ENCODE assay signal across 8 mouse cellular contexts in the genomic region with DNA sequence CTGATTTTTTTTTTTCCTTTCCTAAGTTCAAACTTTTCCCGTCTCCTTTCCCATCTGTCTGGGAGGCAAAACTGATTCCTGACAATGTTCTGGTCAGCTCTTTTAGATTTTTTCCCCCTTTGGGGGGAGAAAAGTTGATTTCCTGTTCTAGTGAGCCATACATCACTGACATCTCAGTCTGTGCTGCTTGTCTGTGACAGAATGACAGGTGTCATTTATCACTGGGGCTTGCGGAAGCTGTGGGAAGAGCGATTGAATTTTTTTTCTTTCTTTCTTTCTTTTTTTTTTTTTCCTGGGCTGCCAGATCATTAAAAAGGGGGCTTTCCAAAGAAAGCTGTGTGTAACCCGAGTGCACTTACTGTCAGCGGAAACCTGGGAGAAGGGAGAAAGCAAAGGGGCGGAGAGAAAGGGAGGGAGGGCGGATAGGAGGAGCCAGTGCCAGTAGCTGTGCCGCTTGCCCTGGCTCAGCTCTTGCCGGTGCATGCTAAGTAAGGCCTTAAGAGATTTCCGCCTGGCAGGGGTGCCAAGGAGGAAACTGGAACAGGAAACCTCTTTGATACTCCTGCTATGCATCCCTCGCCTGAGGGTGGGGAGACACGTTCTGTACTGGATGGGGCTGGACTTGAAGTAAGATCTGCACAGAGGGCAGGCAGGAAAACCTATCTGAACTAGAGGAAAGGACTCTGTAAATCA.
DNase-seq lines count a peak whose midpoint lies in the region; ATAC-seq and TF ChIP-seq lines count a peak whose summit lies in the region.

No protein-coding gene starts in this region.

- peak overlapping the region; percentile 40 for H3K9ac ChIP-seq in forebrain, embryonic 14.5 days (ENCODE audit: low read length)
- peak overlapping the region; percentile 12; the same call in 1 of the 2 replicates for H3K9ac ChIP-seq in heart, postnatal 0 days (replicated peaks; ENCODE audit: low read depth, low read length)
- H3K9ac ChIP-seq in lung, embryonic 15.5 days = peak overlapping the region; percentile 10; the same call in 1 of the 2 replicates

- DNase-seq in urinary bladder, adult 18-20 months (ENCODE audit: low spot score in 2 of 2) = peak; percentile 45 to 60
- DNase-seq in urinary bladder, postnatal 10 days (ENCODE audit: low spot score) = no peak
- DNase-seq in forebrain, embryonic 14.5 days (ENCODE audit: low spot score) = peak; percentile 84
- DNase-seq in heart, postnatal 0 days (ENCODE audit: low spot score) = peak; percentile 78
- peak; percentile 87 for DNase-seq in kidney, postnatal 10 days
- DNase-seq in ovary, postnatal 10 days (ENCODE audit: low spot score) = peak; percentile 36
- peak; percentile 37 for DNase-seq in urinary bladder, adult 2 months (ENCODE audit: low spot score)

- H3K4me3 ChIP-seq in forebrain, embryonic 14.5 days (ENCODE audit: low read depth, low read length) = no peak overlapping the region
- peak overlapping the region; percentile 32 for H3K4me3 ChIP-seq in heart, postnatal 0 days (ENCODE audit: low read depth, low read length)
- peak overlapping the region; percentile 16 for H3K4me3 ChIP-seq in lung, embryonic 15.5 days

- WGBS in forebrain, embryonic 14.5 days = under 1% methylated on average over 12 of the region's 12 CpGs
- WGBS in heart, postnatal 0 days = 3% methylated on average over 12 of the region's 12 CpGs
- WGBS in lung, embryonic 15.5 days = 2% methylated on average over 12 of the region's 12 CpGs

- H3K4me2 ChIP-seq in forebrain, embryonic 14.5 days (ENCODE audit: low read length) = peak overlapping the region; percentile 49
- H3K4me2 ChIP-seq in heart, postnatal 0 days (ENCODE audit: low read depth, low read length) = peak overlapping the region; percentile 49
- H3K4me2 ChIP-seq in lung, embryonic 15.5 days = peak overlapping the region; percentile 46

- no peaks in the 10 kb centered on the region for H3K36me3 ChIP-seq in forebrain, embryonic 14.5 days (ENCODE audit: control insufficient read depth, insufficient read depth, low read length)
- no peaks in the 10 kb centered on the region for H3K36me3 ChIP-seq in heart, postnatal 0 days (replicated peaks; ENCODE audit: control insufficient read depth, insufficient read depth, low read length)
- no peaks in the 10 kb centered on the region for H3K36me3 ChIP-seq in lung, embryonic 15.5 days

- peaks cover 10% of the 10 kb centered on the region for H3K4me1 ChIP-seq in forebrain, embryonic 14.5 days (ENCODE audit: control insufficient read depth, insufficient read depth, low read length)
- H3K4me1 ChIP-seq in heart, postnatal 0 days (ENCODE audit: control insufficient read depth, insufficient read depth) = peaks cover 10% of the 10 kb centered on the region
- H3K4me1 ChIP-seq in lung, embryonic 15.5 days = peaks cover 33% of the 10 kb centered on the region

- TF ChIP-seq CTCF in heart, postnatal 0 days (IDR thresholded peaks at IDR 0.05; ENCODE audit: low read depth) = no peak

- no peaks in the 10 kb centered on the region for H3K9me3 ChIP-seq in forebrain, embryonic 14.5 days (replicated peaks; ENCODE audit: control insufficient read depth, low read length)
- H3K9me3 ChIP-seq in heart, postnatal 0 days (replicated peaks; ENCODE audit: control insufficient read depth, low read length) = no peaks in the 10 kb centered on the region
- no peaks in the 10 kb centered on the region for H3K9me3 ChIP-seq in lung, embryonic 15.5 days

- peaks cover 9% of the 10 kb centered on the region; the same call in 1 of the 2 replicates for H3K27me3 ChIP-seq in forebrain, embryonic 14.5 days (replicated peaks; ENCODE audit: control insufficient read depth, insufficient read depth, low read length)
- no peaks in the 10 kb centered on the region for H3K27me3 ChIP-seq in heart, postnatal 0 days (ENCODE audit: control insufficient read depth, insufficient read depth, low read length)
- no peaks in the 10 kb centered on the region for H3K27me3 ChIP-seq in lung, embryonic 15.5 days

- TF ChIP-seq EP300 in heart, postnatal 0 days (IDR thresholded peaks at IDR 0.05; ENCODE audit: low read depth) = no peak

- H3K27ac ChIP-seq in forebrain, embryonic 14.5 days (ENCODE audit: low read depth, low read length) = 0 out of 2 replicates have a peak overlapping the region, but pooled peaks have one; percentile 33
- peak overlapping the region; percentile 40 for H3K27ac ChIP-seq in heart, postnatal 0 days (ENCODE audit: low read depth)
- H3K27ac ChIP-seq in lung, embryonic 15.5 days = peak overlapping the region; percentile 16

- peak; percentile 78 for ATAC-seq in forebrain, embryonic 14.5 days
- ATAC-seq in heart, postnatal 0 days (ENCODE audit: insufficient read depth, low read depth) = peak; percentile 86
- ATAC-seq in lung, embryonic 15.5 days (ENCODE audit: borderline replicate concordance, extremely low read depth, low FRiP score, low TSS enrichment) = peak; percentile 87
